Mouse (Mus musculus) midbrain, embryonic 14.5 days (tissue): Measurements from ENCODE around the gene Cnot8. TPM values are rescaled to one million over a fixed set of nuclear protein-coding genes. Genes with fewer than 3 reads are reported as not detected.
"Not testable (repeated sequence)": the region's sequence is repeated elsewhere in the genome, so short reads cannot be mapped to it uniquely, and the experiment has no call there.

Source experiments
- ATAC-seq: fragments of 200-750 bp; cut with Nextera tagmentation; 2 replicates; pipeline ENCODE4 v1.8.0; 2017; ENCODE audit warnings: moderate number of reproducible peaks, moderate library complexity; ENCODE audit not compliant: low FRiP score, low TSS enrichment
- DNase-seq: peaks from one replicate; pipeline ENCODE4 v3.0.0-alpha.2; 2015
- H3K27ac ChIP-seq: fragments of 300-500 bp; sonication (generic); replicated peaks from 2 replicates; pipeline ENCODE4 v1.5.1; 2014; ENCODE audit warnings: mild to moderate bottlenecking, low read depth, low read length, moderate library complexity
- H3K27me3 ChIP-seq: fragments of 300-500 bp; sonication (generic); 2 replicates; pipeline ENCODE4 v1.6.1; 2014; ENCODE audit warnings: low read length, control low read depth, mixed read lengths; ENCODE audit not compliant: control insufficient read depth, insufficient read depth
- H3K36me3 ChIP-seq: fragments of 300-500 bp; sonication (generic); 2 replicates; pipeline ENCODE4 v1.6.1; 2014; ENCODE audit warnings: low read length, control low read depth; ENCODE audit not compliant: control insufficient read depth, insufficient read depth
- H3K4me1 ChIP-seq: fragments of 300-500 bp; sonication (generic); 2 replicates; pipeline ENCODE4 v1.6.1; 2014; ENCODE audit warnings: mild to moderate bottlenecking, antibody characterized with exemption, low read length, control low read depth; ENCODE audit not compliant: control insufficient read depth, insufficient read depth
- H3K4me2 ChIP-seq: fragments of 300-500 bp; sonication (generic); 2 replicates; pipeline ENCODE4 v1.6.1; 2014; ENCODE audit warnings: mild to moderate bottlenecking, low read length, moderate library complexity
- H3K4me3 ChIP-seq: fragments of 300-500 bp; sonication (generic); replicated peaks from 2 replicates; pipeline ENCODE4 v1.5.1; 2014; ENCODE audit warnings: low read depth, low read length
- H3K9ac ChIP-seq: fragments of 300-500 bp; sonication (generic); replicated peaks from 2 replicates; pipeline ENCODE4 v1.6.1; 2014; ENCODE audit warnings: mild to moderate bottlenecking, low read length, moderate library complexity
- H3K9me3 ChIP-seq: fragments of 300-500 bp; sonication (generic); 2 replicates; pipeline ENCODE4 v1.6.1; 2016; ENCODE audit warnings: low read length, control low read depth, mixed read lengths; ENCODE audit not compliant: control insufficient read depth
- WGBS: fragments of 180-500 bp; shearing (Covaris S2); extraction: QIAGEN DNeasy Blood & Tissue Kit; methylation state at CpG from one replicate; pipeline ENCODE4 v1.1.7; 2014; 5-methylcytosine and 5-hydroxymethylcytosine counted together
- polyA plus RNA-seq: library from polyadenylated mRNA; unstranded; fragments of >200 nt; fragmentation: Nextera tagmentation; extraction: Ambion mirVana; gene quantifications from 2 replicates; pipeline ENCODE4 v1.2.1, GENCODE M21; 2014

Cnot8 gene
- polyA plus RNA-seq, 1 experiment from 2014 or later: 117 TPM

- Histone ChIP-seq H3K27me3 (no peaks in the 10 kb centered on the region), H3K9me3 (no peaks in the 10 kb centered on the region), H3K4me2 (no peak overlapping the region), H3K4me3 (no peak overlapping the region), H3K36me3 (no peaks in the 10 kb centered on the region), H3K27ac (no peak overlapping the region), H3K4me1 (no peaks in the 10 kb centered on the region), H3K9ac (no peak overlapping the region)
- 66% methylated on average over 4 of the region's 4 CpGs for whole genome bisulfite sequencing
- ATAC-seq: no peak
- DNase-seq: no peak
Observed at GRCm38 (mm10) chr11:58092541-58092940, 11.4 kb upstream of the Cnot8 start.

DNA sequence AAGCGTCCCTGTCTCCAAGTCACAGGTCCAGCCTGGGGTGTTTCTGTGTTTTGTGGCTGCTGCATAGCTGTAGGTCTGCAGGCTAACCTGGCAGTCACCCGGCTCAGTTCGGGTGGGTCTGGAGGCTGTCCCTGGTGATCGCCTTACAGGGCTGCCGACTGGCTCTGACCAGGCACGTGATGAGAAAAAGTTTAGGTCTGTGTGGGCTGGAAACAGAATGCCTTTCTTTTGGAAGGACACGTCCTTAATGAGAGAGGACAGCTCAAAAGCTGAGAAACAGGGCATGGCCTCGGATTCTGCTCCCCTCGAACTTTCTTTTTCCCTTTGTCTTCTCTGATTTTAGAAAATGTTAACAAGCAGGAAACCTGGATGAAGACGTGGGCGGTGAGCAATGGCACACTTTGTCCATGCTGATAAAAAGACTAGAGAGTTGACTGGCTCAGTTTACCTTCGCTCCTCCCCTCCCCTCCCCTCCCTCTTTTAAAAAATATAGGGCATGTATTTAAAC lies 10.9 kb upstream of the Cnot8 start, which contains the start of gene Gm12248:
Gene Gm12248, minus strand, starts transcription at position 114 of the 508 bp plus-strand sequence.
- Histone ChIP-seq H3K4me2 (0 out of 2 replicates have a peak within 1 kb of the TSS, but pooled peaks have one; percentile 2), H3K27me3 (no peaks in the 10 kb centered on the region), H3K27ac (no peak within 1 kb of the TSS), H3K9me3 (no peaks in the 10 kb centered on the region), H3K4me1 (no peaks in the 10 kb centered on the region; the same call in 1 of the 2 replicates), H3K4me3 (no peak within 1 kb of the TSS), H3K9ac (no peak within 1 kb of the TSS), H3K36me3 (no peaks in the 10 kb centered on the region)
- 20% methylated on average over 12 of the region's 12 CpGs for WGBS
- DNase-seq: no peak
- ATAC-seq: no peak

GRCm38 (mm10) chr11:58094766-58095165 lies 9.2 kb upstream of the Cnot8 start:
- H3K9me3 ChIP-seq: no peaks in the 10 kb centered on the region
- no peaks in the 10 kb centered on the region for H3K27me3 ChIP-seq
- no peaks in the 10 kb centered on the region for H3K36me3 ChIP-seq
- no peak overlapping the region for H3K27ac ChIP-seq
- no peak overlapping the region for H3K4me2 ChIP-seq
- H3K9ac ChIP-seq: no peak overlapping the region
- DNase-seq: no peak
- WGBS: 42% methylated on average over 4 of the region's 4 CpGs
- no peak for ATAC-seq
- H3K4me1 ChIP-seq: no peaks in the 10 kb centered on the region; the same call in 1 of the 2 replicates
- H3K4me3 ChIP-seq: no peak overlapping the region

DNA sequence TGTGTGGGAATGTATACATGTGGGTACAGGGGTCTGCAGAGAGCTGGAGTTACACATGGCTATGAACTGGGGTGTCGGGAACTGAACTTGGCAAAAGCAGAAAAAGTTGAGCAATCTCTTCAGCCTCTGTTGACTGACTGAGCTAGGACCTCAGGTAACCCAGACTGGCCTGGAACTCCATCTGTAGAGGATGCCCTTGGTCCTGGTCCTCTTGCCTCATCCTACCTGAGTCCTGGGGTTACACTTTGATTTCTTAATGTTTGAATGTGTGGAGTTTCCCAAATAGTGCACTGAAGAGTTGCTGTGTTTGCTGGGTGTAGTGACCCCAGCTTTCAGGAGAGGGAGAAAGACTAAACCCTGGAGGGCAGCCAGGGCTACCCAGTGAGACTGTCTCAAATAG lies 8.4 kb upstream of the Cnot8 start:
- Histone ChIP-seq H3K4me3 (no peak overlapping the region), H3K27me3 (no peaks in the 10 kb centered on the region), H3K9ac (no peak overlapping the region), H3K27ac (no peak overlapping the region), H3K4me2 (no peak overlapping the region), H3K36me3 (no peaks in the 10 kb centered on the region), H3K9me3 (no peaks in the 10 kb centered on the region), H3K4me1 (no peaks in the 10 kb centered on the region; the same call in 1 of the 2 replicates)
- WGBS: 97% methylated on average over 1 of the region's 1 CpGs
- DNase-seq (no peak), ATAC-seq (no peak)

DNA sequence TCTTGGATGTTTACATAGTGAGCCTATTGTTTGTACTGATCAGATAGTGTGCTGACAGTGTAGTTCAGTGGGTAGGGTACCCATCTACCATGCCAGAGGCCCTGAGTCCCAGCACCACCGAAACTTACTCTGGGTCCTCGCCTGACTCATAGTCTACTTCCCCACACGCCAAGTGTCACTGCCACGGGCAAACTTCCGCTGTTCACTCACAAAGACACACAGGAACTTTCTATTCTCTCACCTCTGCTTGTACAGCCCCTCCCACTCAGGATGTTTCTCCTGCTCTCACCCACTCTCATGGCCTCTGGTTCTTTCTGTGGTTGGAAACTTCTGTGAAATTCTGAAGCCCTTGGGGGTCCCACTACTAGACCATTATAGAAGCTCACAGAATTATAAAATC lies 7.8 kb upstream of the Cnot8 start:
- no peak overlapping the region for H3K4me3 ChIP-seq
- ATAC-seq (no peak), DNase-seq (no peak)
- no peaks in the 10 kb centered on the region for H3K36me3 ChIP-seq
- H3K4me2 ChIP-seq: no peak overlapping the region
- H3K27me3 ChIP-seq: no peaks in the 10 kb centered on the region
- H3K9ac ChIP-seq: no peak overlapping the region
- WGBS: 89% methylated on average over 5 of the region's 5 CpGs
- H3K27ac ChIP-seq: no peak overlapping the region
- no peaks in the 10 kb centered on the region; the same call in 1 of the 2 replicates for H3K4me1 ChIP-seq
- no peaks in the 10 kb centered on the region for H3K9me3 ChIP-seq

GRCm38 (mm10) chr11:58096821-58097620 lies 6.9 kb upstream of the Cnot8 start:
- Histone ChIP-seq H3K4me3 (no peak overlapping the region), H3K27ac (no peak overlapping the region)
- WGBS: 53% methylated on average over 20 of the region's 20 CpGs

DNA sequence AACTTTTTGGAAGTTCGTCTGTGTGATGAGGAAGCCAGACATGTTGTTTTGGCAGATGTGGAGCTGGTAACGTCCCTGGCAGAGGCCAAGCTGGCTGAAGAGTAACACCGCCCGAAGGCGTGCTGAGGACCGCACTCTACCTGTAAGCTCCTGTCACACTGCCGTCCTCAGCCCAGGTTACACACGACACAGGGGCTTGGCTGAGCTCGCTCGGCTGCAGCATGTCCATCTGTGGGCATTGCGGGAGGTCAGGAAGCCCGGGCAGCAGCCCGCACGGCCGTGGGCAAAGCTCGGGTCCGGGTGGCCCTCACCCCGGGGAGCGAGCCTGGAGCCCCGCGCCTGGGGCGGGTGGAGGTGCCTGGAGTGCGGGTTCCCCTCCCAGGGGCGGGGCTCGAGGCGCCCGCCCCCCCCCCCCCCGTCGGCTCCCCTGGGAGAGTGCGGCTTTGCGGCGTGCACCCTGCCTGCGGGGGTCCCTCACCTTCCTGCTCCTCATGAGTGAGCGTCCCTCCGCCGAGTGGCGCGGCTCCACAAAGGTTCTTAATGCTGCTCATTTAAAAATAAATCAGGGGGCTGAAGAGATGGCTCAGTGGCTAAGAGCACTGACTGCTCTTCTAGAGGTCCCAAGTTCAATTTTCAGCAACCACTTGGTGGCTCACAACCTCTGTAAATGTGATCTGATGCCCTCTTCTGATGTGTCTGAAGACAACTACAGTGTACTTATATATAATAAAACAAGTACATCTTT lies 6.2 kb upstream of the Cnot8 start:
- ATAC-seq: no peak
- DNase-seq: peak; percentile 12
- H3K9ac ChIP-seq: 0 out of 2 replicates have a peak overlapping the region, but pooled peaks have one; percentile 23
- H3K27me3 ChIP-seq: no peaks in the 10 kb centered on the region
- no peaks in the 10 kb centered on the region for H3K9me3 ChIP-seq
- 2% methylated on average over 34 of the region's 38 CpGs for WGBS
- H3K4me1 ChIP-seq: no peaks in the 10 kb centered on the region; the same call in 1 of the 2 replicates
- H3K4me3 ChIP-seq: peak overlapping the region; percentile 26
- peak overlapping the region; percentile 54 for H3K4me2 ChIP-seq
- no peaks in the 10 kb centered on the region for H3K36me3 ChIP-seq
- H3K27ac ChIP-seq: no peak overlapping the region

More at GRCm38 (mm10) chr11:58096821-58097620, 6.9 kb upstream of the Cnot8 start:
- Histone ChIP-seq H3K9me3 (no peaks in the 10 kb centered on the region), H3K4me2 (peak overlapping the region; percentile 54), H3K9ac (no peak overlapping the region), H3K36me3 (no peaks in the 10 kb centered on the region), H3K4me1 (no peaks in the 10 kb centered on the region; the same call in 1 of the 2 replicates), H3K27me3 (no peaks in the 10 kb centered on the region)
- ATAC-seq: no peak
- DNase-seq: peak; percentile 18

GRCm38 (mm10) chr11:58098366-58098720 lies 5.6 kb upstream of the Cnot8 start:
- not testable (repeated sequence) for H3K27ac ChIP-seq, ATAC-seq, H3K36me3 ChIP-seq, H3K4me2 ChIP-seq, DNase-seq, H3K9ac ChIP-seq, H3K9me3 ChIP-seq, H3K27me3 ChIP-seq, H3K4me3 ChIP-seq, H3K4me1 ChIP-seq
- WGBS: 61% methylated on average over 5 of the region's 5 CpGs
